Mouse (Mus musculus): ENCODE results near the gene Vnn3.

The Vnn3 gene

GRCm38 (mm10) chr10:23894601-23895349, 43.5 kb downstream of the Vnn3 start, which contains the start of gene Vnn1:
TSS of gene Vnn1 (plus strand) at chr10:23894688.
- no peak for DNase-seq

- no peak for DNase-seq
These were observed 44.1 kb downstream of the Vnn3 start for GRCm38 (mm10) chr10:23895376-23895775.

- DNase-seq: no peak
These were observed 49.9 kb downstream of the Vnn3 start for GRCm38 (mm10) chr10:23901119-23901518.

- DNase-seq: no peak
These were observed 54.4 kb downstream of the Vnn3 start for GRCm38 (mm10) chr10:23905661-23906060.
